Mouse (Mus musculus) brain, embryonic 14.5 days (tissue): ENCODE data around the gene Ube2e1.
"Not testable (repeated sequence)": the region's sequence is repeated elsewhere in the genome, so short reads cannot be mapped to it uniquely, and the experiment has no call there.

Experiments used
- CTCF ChIP-seq: fragments of 200-500 bp; IDR thresholded peaks from 2 replicates; pipeline ENCODE4 v1.5.1; 2012; ENCODE audit warnings: inconsistent platforms, mild to moderate bottlenecking, moderate library complexity, borderline replicate concordance; ENCODE audit not compliant: insufficient read depth, insufficient read length; ENCODE audit errors: extremely low read depth
- POLR2A ChIP-seq: fragments of 200-500 bp; IDR thresholded peaks from 2 replicates; pipeline ENCODE4 v1.6.1; 2012; ENCODE audit warnings: mild to moderate bottlenecking, inconsistent platforms, borderline replicate concordance; ENCODE audit not compliant: poor library complexity, insufficient read depth, insufficient read length, severe bottlenecking; ENCODE audit errors: extremely low read depth

GRCm38 (mm10) chr14:18236496-18237235 is 95.0 kb downstream of the Ube2e1 start:
- not testable (repeated sequence) for TF ChIP-seq CTCF, POLR2A
